Mouse (Mus musculus): Measurements from ENCODE around the gene Gdf15.

Gdf15 gene

DNA sequence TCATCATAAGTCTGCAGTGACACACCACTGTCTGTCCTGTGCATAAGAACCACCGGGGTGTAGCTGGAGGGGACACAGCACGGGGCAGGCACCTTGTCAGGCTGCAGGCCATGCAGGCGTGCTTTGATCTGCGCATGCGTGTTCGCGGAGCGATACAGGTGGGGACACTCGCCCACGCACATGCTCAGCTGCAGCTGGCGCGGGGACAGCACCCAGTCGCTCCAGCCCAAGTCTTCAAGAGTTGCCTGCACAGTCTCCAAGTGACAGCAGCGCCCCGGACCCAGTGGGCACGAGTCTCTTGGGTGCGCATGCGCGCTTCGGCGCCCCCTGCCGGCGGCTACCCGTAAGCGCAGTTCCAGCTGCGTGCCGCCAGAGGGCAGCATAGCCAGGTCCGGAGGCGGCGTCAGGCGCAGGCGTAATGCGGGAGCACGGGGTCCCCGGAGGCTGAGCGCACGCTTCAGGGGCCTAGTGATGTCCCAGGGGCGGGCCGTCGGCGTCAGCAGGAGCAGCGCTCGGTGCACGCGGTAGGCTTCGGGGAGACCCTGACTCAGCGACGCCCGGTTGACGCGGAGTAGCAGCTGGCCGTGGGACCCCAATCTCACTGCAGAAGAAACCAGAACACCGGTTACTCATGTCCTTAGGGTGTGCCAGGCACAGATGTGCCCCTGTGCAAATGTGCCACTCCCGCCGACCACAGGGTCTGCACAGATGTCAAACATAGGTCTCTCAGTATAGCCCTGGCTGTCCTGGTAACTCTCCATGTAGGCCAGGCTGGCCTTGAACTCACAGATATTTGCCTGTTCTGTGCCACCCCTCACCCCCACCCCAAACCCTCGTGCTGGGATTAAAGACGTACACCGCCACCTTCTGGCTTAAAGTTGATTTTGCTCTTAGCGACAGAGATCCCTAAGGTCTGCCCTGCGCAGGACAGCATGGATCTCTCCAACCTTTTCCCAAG is 2.4 kb downstream of the Gdf15 start:
- DNase-seq (ENCODE audit: low spot score in 2 of 2): peak; percentile 83 to 88

DNA sequence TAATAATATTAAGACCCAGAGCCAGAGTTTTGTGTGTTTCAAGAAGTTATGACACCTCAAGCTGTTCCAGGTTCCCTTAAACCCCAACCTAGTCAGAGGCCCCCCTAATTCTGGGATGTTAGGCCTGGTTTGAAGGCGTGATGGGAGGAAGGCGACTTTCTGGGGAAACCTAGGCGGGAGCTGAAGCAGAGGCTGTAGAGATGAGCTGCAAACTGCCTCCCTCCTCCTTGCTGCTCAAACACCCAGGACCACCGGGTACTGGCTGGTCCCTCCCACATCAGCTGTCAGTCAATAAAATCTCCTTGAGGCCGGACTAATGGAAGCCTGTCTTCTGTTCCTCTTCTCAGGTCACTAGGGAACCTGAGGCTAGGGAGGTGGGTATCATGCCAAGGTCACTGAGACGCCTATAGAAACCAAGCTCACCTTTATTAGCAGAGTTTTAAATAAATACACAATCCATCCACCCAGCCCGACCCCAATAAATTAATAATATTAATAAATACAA is 3.2 kb downstream of the Gdf15 start:
- DNase-seq (ENCODE audit: low spot score in 2 of 2): no peak

DNA sequence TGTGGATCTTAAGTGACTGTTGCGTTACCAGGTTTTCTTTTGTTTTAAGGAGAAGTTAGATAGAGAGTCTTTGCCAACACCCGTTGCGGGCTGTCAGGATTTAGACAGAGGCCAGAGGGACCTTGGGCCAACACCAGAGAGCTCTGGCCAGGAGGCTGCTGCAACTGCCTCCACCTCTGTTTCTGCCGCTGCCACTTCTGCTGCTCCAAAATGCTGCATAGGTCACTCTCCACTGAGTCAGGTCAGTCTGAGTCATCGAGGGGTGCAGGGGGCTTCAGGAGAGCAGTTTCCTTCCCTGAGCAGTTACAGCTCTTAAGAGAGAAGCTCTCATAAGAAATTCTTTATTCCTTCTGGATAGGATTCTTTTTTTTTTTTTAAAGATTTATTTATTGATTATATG is 5.2 kb downstream of the Gdf15 start:
- DNase-seq (ENCODE audit: low spot score in 2 of 2): no peak

DNA sequence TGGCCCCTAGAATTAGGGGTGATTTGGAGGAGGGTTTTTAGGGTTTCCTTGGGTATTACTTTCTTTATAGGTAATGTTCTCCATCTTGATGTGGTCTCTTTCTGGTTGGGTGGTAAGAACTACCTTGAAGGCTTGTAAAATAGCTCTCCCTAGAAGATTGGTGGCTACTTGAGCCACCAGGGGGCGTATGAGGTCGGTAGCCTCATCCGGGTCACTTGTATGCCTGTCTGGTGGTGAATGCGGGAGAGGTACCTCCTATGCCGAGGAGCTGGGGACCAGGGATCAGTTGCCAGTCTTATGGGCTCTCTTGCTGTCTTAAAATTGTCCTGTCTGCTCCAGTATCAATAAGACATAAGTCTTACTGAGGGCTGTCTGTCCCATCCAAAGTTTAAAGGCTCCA is 7.2 kb downstream of the Gdf15 start:
- DNase-seq (ENCODE audit: low spot score in 2 of 2): no peak

DNA sequence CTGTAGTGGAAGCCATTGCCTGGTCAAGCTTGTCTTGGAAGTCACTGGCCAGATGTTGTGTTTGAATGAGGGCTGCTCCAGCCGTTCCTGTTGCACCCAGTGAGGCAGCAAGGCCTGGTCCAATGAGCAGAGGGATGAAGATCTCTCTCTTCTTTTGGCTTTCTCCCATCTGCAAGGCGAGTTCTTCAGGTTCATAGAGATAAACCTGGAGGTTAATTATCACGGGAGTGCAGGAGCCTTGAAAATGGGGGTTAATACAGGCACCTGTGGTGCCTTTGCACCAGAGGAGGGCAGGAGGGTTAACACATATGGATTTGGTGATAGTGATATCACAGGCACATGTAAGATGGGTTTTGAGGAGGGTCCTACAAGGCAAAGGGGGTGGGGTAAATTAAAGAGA is 10.0 kb downstream of the Gdf15 start:
- no peak for DNase-seq (ENCODE audit: low spot score in 2 of 2)

DNA sequence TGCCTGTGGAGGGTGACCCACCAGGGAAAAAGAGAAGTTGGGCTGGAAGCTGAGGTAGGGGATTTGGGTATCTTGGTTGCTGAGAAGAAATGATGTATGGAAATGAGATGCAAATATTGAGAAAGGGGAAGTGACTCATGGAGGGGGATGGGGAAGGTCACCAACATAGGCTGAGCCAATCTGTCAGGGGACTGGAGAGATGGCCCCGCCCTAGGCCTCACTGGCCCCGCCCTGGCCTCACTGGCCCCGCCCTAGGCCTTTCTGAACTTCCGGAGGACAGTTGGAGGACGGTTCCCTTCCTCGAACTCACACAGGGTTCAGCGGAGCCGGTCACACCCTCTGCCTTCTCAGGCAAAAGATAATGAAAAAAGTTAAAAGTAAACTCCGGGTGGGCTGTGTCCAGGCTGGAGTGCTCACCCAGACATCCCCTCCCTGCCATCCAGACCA is 13.3 kb downstream of the Gdf15 start:
- DNase-seq (ENCODE audit: low spot score in 2 of 2): peak in 1 of 2 experiments; percentile 36

DNA sequence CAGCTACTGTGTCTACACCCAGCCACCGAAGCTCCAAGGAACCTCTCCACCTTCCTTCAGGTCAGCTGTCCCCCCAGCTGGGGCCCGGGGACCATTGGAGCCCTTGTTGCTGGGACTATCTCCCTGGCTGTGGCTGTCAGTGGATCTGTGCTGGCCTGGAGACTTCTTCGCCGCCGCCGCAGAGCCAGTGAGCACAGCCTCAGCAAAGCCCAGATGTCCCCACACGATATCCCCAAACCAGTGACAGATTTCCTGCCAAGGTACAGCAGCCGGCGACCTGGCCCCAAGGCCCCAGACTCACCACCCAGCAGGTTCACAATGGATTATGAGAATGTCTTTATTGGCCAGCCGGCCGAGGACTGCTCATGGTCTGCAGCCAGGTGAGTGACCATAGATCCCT is 14.3 kb downstream of the Gdf15 start:
- no peak for DNase-seq (ENCODE audit: low spot score in 2 of 2)

DNA sequence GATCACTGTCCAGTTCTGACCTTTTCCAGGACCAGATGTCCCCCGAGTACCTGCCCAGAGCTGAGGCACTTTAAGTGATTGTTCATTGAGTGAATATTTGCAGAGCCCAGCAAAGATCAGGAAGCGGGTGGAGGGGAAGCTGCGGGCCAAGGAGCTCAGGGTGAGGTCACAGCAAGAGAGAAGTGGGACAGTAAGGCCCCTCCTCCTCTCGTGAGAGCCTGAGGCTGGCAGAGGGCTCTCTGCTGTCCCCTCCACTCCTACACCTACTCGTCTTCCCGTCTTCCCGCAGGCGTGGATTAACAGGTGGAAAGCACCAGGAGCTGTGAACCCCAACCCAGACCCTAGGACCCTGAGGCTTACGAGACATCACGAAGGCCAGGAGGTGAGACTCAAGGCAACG is 15.6 kb downstream of the Gdf15 start:
- DNase-seq (ENCODE audit: low spot score in 2 of 2): no peak

DNA sequence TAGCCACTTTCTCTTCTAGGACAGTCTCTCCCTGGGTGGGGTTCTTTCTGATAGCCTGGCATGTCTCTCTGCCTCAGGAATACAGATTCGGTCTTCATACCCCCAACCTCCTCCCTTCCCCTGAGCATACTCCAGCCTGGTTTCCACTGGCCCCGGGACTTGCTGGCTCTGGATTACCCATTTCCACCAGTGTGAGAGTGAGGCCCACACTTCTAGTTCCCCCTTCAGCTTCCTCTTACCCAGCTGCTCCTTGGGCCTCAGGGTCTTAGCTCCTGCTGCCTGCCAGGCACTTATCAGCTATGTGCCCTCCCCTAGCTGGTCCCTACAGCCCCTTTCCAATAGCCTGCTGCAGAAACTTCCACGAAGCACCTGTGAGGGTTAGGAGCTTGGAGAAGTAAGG is 16.4 kb downstream of the Gdf15 start, which contains the start of gene Lrrc25:
TSS of gene Lrrc25 (plus strand) at position 262 of the 400 bp plus-strand sequence.
- DNase-seq (ENCODE audit: low spot score in 2 of 2): no peak

DNA sequence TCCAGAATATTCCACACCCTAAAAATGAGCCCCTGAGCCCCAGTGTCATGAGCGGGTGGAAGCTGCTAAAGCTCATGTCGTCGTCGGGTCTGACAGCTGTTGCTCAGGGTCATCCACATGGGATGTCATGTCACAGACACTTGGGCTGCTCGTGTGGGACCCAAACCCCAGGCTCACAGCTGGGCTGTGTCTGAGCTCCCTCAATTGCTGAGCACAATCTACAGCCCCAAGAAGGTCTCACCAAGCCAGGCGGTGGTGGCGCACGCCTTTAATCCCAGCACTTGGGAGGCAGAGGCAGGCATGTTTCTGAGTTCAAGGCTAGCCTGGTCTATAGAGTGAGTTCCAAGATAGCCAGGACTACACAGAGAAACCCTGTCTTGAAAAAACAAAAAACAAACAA is 17.0 kb downstream of the Gdf15 start:
- DNase-seq (ENCODE audit: low spot score in 2 of 2): no peak

DNA sequence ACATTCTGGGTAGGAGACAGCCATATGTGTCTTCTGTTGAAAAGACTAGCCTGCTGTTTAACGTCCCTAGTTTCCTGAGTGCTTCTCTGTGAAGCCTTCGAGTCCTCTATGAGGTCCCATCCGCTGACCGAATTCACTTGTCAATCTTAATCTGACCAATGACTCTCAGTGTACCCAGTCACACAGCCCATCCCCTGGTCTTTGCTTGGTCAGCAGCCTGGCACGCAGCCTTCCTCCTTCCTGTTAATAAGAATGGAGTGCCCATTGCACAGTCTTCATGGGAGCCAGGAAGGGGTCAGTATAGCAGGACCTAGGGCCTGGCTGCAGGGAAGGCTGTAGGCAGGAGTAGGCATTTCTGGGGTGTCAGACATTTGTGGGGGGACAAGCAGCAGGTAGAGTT is 17.8 kb downstream of the Gdf15 start:
- DNase-seq (ENCODE audit: low spot score in 2 of 2): no peak

DNA sequence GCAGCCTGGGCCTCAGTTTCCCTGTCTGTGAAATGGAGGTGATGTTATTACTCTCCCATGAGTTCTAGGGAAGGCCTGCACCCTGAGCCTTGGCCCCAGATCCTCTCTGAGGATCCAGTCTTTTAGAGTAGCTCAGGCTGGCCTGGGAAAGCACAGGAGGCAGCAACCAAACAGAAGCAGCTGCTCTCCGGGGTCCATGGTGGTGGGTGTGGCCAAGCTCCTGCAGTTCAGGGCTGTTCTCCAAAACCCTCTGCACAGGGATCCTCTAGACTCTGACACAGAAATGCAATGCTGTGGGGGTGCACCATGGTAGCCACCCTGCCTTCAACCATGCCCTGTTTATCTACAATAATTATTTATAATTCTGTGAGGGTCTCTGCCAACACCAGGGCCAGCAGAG is 18.5 kb downstream of the Gdf15 start:
- no peak for DNase-seq (ENCODE audit: low spot score in 2 of 2)

DNA sequence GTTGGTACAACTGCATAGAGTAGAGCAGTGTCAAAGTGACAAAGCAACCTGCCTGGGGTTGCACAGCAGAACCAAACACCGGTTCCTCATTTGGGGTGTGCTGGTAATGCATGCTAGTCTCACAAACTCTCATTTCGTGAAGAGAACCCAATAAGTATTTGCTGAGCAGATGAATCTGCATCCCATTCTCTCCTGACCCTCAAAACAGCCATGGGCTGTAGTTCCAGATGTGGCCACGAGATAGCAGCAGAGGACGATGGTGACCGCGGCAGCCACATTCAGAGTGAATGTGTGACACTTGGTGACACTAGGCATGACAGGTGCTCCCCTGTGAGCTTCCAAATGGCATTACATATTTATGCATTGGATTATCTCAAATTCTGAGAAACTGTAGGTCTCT is 20.4 kb downstream of the Gdf15 start:
- DNase-seq (ENCODE audit: low spot score in 2 of 2): peak in 1 of 2 experiments; percentile 83

DNA sequence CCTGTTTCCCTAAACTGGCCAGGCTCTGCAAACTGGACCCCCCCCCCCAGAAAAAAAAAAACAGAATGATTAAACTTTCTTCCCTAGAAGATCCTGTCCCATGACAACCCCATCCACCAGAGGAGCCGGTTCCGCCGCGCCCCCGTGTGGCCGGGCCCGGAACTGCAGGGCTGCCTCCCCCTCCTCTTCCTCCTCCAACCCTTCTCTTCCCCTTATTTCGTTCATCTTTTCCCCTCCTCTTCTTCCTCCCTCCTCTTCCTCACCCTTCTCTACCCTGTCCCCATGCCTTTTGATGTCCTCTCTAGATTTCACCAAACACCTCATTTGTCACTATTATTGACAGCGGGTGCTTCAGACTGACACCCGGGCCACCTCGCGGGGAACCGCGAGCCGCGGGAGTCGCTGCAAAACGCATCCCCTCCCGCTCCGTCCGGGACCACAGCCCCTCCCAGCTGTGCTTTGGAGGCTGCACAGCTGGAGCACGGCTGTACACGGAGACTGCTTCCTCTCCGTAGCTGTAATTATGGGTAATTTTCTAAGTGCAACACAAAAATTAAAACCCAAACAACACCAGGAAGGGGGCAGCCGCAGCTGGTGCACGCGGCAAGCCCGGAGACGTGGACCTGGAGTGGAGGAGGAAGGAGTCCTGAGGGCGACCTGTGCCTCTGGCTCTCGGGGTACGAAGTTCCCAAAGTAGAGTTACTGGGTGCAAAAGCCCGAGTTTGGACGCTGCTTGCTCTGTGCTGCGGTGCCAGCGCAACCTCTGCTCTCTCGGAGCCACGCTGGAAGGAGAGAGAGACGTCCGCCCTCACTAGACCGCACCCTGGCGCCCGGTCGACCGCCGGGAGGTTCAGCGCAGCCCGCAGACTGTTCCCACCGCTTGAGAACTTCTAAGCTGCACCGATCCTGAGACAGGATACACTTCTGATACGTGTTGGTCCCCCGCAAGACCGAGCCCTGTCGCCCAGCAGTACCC is 21.2 kb downstream of the Gdf15 start:
- peak in 1 of 2 experiments; percentile 69 for DNase-seq (ENCODE audit: low spot score in 2 of 2)

DNA sequence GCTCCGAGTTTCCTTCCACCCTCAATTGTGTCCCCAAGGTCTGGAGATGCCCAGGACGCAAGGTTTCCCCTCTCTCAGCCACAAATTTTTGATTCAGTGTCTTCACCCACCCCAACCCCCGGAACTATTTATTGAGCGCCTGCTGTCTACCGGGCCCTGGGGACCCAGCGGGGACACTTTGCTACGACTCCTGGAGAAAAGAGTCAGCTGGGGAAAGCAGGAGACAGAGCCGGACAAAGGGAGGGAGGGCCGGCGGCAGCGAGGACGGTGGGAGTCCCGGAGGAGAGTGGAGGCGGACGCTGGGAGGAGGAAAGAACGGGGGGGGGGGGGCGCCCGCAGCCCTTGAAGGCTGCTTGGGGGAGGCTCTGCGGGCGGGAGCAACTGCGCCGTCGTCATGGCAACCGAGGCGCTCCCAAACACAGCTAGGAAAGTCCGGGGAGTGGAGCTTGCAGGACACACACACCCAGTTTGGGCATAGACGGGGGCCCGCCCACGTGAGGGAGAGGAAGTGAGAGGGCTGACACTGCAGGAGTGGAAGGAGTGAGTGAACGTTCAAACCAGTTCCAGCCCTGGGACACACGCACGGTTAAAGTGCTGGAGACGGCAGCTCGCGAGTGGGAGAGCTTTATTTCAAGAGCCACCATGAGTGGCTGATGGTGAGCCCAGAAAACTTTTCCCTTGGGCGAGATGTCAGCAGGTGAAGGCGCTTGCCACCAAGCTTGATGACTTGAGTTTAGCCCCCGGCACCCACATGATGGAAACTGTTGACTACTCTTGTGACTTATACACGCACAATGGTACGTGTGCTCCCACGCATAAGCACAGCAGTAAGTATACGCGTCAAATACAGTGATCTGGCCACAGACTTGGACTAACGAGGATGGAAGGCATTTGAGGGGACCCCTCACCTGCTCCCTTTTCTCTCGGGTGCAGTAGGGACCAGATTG is 22.1 kb downstream of the Gdf15 start:
- DNase-seq (ENCODE audit: low spot score in 2 of 2): peak; percentile 83 to 90

DNA sequence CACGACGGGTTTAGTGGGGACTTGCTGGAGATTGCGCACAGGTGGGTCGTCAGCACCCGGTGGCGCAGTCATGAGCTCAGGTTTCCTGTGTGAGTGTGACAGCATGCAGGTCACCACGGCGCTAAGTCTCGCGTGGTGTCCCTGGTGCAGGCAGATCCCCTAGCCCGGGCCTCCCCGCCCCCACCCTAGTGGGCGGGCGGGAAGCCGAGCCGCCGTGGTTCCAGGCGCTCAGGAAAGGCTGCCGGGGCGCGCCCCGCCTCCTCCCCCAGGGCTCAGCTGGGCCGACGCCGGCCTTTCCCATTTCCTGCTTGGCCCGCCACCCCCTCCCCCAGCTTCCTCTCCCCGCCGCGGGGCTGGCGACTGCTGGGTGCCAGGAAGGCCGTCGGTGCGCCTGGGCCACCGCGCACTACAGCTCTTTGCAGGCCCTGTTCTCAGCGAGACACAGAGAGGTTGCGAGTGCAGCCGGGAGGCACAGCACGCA is 22.8 kb downstream of the Gdf15 start:
- peak; percentile 78 to 87 for DNase-seq (ENCODE audit: low spot score in 2 of 2)

DNA sequence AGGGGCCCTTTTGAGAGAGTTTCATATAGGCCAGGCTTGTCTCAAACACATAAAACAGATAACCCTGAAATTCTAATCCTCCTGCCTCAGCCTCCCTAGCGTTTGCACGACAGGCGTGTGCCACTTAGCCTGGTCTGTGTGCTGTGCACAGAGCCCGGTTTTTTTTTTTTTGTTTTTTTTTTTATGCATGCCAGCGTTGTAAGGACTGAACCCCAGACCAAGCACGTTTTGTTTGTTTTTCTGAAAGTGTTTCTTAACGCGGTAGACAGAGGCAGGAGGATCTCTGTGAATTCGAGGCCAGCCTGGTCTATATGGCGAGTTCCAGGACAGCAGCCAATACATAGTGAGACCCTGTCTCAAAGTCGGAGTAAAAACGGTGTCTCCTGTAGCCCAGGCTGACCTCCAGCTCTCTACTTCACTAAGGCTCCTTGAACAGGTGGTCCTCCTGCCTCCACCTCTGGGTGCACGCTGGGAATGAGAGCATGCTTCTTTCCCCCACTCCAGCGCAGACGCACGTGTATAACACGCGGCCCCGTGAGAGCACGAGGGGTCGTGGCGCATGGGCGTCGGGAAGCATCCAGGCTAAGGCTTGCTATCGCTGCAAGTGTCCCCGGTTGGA is 23.4 kb downstream of the Gdf15 start, which contains the start of gene Ssbp4:
TSS of gene Ssbp4 (minus strand) at position 124 of the 619 bp plus-strand sequence.
- DNase-seq (ENCODE audit: low spot score in 2 of 2): no peak

DNA sequence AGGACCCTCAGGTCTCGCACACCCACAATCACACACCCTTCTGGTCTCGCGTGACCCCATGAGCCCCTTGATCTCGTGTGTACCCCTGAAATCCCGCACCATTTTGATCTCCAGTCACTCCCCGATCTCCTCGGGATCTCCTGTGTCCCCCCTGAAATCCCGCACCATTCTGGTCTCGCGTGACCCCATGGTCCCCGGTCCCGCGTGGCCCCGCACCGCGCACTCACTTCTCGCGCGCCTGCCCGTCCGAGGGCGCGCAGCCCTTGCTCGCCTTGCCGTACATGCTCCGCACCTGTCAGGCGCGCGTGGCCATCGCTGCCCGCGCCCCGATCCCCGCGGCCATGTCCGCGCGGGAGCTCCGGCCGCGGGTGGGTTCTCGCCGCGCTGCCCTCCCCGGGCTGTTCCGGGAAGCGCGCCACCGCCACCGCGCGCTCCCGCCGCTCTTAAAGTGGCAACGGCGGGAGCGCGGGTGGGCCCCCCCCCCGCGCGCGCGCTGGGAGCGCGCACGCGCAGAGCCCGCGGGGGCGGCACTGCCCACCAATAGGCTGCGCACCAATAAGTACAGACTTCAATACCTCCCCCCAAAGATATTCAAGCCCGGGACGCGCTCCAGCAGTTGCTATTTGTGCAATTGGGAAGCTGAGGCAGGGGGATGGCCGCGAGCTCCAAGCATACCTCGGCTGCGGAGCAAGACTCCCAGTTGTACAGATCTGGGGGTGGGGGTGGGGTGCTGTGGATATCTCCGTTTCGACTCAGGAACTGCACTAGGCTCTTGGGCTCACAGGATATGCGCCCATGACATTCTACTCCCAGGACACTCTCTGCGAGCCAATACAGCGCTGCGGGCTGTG is 24.1 kb downstream of the Gdf15 start:
- DNase-seq (ENCODE audit: low spot score in 2 of 2): peak in 1 of 2 experiments; percentile 50

DNA sequence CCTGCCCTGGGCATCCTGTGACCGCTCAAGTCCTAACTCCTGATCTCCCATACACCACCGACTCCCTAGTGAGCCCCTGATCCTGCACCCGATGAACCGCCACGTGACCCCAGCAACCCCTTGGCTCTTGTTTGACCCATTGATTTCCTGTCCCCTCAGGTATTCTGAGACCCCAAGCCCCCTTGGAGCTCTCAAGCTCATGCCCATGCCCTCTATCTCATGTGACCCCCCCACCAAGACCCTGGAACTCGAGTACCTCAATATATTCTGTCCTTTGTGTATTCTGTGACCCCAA is 24.7 kb downstream of the Gdf15 start:
- no peak for DNase-seq (ENCODE audit: low spot score in 2 of 2)

Measured in frontal cortex, postnatal 10 days (tissue).